Mouse (Mus musculus): ENCODE results near the gene Hspd1.
"Not testable (repeated sequence)": the region's sequence is repeated elsewhere in the genome, so short reads cannot be mapped to it uniquely, and the experiment has no call there.

Gene Hspd1

DNA sequence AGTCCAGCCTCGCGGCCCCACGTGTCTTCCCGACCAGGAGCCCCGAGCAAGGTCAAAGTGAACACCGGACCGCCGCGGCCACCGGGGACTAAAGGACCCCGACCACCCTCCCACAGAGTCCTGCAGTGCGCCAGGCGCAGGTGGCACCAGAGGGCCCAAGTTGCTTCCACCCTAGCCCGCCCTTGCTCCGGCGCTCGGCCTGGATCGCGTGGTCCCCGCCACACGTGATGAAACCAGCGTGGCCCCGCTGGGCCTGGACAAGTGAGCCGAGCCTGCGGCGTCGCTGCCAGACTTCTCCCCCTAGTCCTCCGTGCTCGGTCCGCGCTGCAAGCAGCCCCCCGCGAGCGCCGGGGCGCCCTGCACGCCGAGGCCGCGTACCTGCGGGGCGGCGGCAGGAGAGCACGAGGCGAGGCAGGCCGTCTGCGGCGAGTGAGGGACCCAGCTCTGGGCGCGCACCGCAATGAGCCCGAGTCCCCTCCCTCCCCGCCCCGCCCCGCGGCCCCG lies 590 bp downstream of the Hspd1 start:
- peak; percentile 85 for DNase-seq (ENCODE audit: low spot score)

DNA sequence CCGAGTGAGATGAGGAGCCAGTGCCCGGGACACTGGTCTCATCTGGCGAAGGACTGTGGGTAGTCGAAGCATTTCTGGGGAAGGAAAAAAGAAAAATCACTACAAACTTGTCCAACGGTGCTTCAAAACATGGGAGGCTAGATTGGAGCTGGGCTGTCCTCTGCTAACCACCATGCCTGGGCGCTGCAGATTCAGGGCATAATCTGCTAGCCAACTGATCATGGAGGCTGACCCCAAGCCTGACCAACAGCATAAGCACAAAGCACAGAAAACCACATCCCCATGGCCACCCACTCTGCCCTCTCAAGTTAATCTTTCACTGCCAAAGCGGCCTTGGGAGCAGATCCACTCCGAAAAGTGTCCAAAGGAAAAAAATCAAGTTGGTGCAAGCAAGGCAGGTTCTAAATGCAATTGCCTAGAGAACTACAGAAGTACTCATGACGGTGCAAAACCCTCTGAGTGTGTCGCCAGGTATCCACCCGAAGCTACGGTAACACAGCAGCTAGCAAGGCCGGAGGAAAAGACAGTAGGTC lies 1.1 kb downstream of the Hspd1 start:
- DNase-seq (ENCODE audit: low spot score), result no peak

DNA sequence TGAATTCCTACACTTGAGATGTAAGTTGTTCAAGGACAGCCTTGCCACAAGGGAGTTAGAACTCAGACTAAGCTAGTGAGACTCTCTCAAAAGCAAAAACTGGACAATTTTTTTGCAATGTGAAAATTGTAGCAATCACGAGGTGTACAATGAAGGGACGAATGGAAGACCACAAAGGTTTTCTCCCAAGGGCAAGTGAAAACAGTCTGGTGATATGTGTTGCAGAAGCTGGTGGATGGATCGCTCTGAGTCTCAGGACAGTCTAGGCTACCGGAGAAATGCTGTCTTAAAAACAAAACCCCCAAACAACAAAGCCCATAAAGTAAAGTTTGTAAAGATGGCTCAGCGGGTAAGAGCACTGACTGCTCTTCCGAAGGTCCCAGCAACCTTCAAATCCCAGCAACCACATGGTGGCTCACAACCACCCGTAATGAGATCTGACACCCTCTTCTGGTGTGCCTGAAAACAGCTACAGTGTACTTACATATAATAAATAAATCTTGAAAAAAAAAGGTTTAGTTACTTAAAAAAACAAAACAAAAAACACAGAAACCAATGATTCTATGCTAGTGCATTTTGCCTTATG lies 2.2 kb downstream of the Hspd1 start:
- no peak for DNase-seq (ENCODE audit: low spot score)

DNA sequence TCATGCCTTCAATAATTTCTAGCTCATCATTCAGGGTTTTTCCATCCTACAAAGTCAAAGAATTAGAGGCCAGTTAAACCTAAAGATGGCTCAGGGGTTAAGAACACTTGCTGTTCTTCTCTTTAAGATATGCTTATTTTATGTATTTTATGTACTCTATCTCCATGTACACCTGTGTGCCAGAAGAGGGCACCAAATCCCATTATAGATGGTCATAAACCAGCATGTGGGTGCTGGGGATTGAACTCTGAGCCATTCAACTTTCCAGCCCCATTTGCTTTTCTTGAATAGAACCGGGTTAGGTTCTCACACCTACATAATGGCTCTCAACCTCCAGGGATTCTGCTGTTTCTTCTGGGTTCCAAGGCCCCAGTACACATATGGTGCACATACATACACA lies 5.9 kb downstream of the Hspd1 start:
- no peak for DNase-seq (ENCODE audit: low spot score)

DNA sequence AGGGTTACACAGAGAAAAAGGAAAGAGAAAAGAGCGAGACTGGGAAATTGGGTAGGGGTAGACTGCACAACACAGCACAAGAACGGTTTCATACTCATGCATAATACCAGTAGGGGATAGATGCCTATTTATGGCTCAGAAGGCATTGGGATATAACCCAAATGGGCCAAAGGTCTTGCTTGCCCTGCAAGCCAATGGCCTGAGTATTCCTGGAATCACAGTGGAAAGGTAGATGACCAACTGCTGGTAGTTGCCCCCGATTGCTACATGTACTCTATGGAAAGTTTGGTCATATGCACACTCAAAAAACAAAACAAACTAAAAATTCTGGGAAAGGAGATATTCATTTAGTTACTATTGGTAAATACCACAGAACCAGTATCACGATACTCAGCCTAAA lies 8.4 kb downstream of the Hspd1 start:
- no peak for DNase-seq (ENCODE audit: low spot score)

DNA sequence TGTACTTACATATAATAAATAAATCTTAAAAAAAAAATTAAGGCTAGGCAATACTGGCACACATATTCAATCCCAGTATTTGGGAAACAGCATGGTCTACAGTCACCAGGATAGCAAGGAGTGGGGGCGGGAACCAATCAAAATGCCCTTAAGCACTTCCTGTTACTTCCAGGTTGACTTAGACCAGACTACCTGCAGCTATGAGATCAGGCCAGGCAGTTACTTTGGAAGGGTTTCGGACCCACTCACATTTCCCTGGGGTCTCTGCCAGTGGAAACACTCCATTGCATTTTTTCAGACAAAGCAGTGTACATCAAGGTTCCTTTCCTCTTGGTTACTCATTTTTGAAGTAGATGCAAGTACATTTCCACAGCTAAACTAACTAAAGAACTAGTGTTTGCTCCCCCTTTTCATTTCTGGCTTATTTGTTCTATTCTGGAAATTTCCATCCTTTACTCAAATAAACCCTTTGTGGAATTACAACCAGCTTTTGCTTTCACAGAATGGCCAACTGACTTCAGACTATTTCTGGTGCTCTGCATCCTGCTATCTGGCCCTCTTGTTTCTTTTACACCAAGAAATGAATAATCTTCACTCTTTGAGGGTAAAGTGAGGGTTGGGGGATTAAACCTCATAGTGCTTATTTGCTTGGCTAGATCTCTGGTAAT lies 11.1 kb downstream of the Hspd1 start:
- no peak for DNase-seq (ENCODE audit: low spot score)

DNA sequence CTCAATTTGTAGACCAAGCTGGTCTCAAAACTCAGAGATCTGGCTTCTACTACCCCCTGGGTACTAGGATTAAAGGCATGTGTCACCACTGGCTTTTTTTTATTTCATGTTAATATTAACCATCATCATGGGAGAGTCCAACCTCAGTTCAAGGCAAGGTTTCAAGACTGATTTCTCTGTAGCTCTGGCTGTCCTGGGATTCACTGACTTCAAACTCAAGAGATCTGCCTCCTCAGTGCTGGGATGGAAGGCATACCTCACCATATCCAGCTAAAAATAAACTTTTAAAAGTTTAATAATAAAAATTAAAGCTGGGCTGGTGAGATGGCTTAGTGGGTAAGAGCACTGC lies 11.7 kb downstream of the Hspd1 start:
- no peak for DNase-seq (ENCODE audit: low spot score)

DNA sequence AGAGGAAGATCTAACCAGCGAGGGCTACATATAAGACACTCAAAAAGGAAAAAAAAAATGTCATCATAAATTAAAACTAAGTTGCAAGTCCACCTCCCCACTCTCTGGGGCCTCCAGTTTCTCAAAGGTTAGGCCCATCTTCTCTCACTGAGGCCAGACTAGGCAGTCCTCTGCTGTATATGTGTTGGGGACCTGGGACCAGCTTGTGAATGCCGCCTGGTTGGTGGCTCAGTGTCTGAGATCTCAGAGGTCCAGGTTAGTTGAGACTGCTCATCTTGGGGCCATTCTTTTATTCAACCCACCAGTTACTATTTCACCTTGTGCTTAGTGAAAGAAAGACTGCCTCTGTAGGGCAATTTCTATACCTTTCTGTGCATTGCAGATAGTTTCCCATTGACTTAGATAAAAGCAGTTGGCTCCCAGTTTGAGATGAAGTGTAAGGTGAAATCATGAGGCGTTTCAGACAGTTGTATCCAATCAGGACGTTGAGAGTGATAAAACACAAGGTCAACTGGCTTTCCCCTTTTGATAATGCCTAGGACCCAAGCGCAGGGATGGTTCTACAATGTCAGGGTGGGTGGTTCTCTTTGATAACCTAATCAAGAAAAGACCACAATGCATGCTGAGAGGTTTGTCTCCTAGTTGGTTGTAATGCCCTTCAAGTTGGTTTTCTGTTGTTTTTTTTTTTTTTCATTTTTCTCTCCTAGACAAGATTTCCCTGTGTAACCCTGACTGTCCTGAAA lies 12.2 kb downstream of the Hspd1 start:
- no peak for DNase-seq (ENCODE audit: low spot score)

DNA sequence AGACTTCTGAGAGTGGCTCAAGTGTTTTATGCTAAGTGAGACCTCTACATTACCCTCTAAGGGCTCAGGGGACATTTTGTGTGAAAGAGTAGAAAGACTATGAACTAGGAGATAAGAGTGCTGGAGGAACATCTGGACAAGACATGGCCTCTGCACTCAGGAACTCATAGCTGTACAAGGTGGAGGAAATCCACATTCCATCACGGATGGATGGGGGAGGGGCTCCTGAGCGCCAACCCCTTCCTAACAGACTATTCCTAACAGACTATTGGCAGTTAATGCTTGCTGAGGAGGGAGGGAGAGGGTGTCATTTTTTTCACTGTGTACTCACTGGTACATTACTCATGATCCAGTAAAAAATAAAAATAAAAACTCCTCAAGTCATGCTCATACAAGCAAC lies 13.3 kb downstream of the Hspd1 start:
- no peak for DNase-seq (ENCODE audit: low spot score)

DNA sequence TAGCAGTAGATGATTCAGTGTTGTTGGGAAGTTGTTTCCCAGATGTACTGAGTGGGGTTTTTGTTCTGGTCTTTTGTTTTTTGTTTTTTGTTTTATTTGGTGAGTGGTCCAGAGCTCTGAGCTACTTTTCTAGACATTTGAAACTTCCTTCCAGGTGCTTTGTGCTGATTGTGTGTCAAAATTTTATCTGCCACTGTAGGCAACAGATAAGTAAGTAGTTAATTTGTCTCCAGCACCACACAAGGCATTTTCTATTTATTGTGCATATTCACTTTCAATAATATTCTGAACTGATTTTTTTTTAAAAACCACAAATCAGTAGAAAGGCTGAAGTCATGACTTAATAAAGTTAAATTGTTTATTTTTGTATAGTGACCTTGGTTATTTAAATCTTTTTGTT lies 15.7 kb downstream of the Hspd1 start:
- DNase-seq (ENCODE audit: low spot score), result not testable (repeated sequence)

DNA sequence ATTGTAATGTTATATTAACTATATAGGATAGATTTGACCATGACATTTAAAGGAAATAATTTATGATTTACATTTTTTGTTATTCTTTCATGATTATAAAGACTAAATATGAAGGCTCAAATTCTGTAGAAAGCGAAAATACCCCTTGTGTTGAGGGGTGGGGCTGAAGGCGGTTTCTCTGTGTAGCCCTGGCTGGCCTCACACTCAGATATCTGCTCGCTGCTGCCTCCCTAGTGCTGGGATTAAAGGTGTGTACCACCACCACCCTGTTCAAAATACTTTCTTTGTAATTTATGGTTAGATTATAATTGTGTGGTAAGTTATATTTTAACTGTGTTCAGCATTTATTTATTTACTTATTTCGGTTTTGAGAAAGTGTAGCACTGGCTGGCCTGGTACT lies 26.3 kb downstream of the Hspd1 start:
- DNase-seq (ENCODE audit: low spot score), result no peak

DNA sequence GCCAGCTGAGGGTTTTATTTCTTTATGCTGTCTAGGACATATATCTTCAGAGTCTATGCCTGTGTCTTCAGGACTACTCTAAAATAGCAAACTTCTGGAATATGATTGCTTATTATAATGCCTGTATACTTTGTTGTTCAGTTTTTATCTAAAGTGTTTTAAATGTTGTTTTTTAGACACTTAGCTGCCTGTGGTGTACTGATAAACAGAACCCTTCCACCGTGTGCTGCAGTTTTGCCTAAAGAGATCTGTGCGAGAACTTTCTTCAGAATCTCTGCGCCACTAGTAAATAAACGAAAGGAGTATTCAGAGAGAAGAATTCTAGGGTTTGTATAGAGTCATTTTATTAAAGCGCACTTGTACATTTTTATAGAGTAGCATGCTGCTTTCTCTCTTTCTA lies 26.9 kb downstream of the Hspd1 start:
- DNase-seq (ENCODE audit: low spot score), result no peak

DNA sequence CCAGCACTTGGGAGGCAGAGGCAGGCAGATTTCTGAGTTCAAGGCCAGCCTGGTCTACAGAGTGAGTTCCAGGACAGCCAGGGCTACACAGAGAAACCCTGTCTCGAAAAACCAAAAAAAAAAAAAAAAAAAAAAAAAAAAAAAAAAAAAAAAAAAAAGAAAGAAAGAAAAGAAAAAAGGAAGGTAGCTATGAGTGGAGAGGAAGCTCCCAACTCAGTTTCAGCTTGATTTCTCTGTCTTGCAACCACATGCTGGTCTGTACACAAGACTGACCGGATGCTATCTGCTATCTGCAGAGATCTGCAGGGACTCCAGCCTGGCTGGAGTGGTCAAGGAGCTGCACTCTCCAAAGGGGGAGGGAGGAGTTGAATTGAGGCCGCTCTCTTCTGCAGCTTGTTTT lies 29.7 kb downstream of the Hspd1 start:
- DNase-seq (ENCODE audit: low spot score), result not testable (repeated sequence)

DNA sequence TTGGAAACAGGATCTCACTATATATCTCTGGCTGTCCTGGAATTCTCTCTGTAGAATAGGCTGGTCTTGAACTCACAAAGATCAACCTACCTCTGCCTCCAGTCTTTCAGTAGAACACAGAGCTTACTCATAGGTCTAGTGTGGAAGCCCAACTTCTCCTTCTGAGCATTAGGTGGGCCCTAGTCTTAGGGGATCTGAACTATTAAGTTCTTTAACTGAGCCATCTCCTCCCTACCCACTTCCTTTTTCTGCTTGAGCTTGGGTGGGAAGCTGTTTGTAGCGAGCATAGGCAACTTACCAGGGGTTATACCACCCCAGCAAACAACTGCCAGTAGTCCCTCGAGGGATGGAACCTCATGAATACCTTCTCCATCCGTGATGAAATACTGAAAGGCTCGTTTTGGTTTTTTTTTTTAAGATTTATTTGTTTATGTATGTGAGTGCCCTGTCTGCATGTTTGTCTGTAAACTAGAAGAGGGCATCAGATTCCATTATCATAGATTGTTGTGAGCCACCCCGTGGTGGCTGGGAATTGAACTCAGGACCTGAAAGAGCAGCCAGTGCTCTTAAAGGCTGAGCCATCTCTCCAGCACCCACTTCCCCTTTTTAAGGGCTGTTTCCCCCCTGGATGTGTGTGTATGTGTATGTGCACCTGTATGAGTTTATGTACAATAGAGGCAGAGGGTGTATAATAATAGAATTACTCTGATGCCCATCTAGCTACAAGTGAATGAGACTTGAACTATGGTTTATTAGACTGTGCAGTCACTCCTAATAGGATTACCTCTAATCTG lies 32.5 kb downstream of the Hspd1 start:
- no peak for DNase-seq (ENCODE audit: low spot score)

DNA sequence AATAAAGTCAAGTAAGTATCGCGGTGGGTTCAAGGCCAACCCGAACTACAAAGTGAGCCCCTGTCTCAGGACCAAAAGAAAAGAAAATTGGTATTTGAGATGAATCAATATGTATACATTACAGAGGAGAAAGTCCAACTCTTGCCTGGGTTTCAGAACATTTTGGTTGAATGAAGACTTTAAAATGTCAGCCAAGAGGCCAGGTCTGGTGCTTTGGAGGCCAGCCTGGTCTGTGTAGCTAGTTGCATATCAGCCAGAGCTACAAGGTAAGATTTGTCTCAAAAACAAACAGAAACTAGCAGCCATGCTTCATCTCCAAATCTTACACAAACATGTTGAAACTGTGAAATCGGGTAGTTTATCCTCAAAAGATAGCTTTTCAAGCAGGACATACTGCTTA lies 34.4 kb downstream of the Hspd1 start:
- no peak for DNase-seq (ENCODE audit: low spot score)

DNA sequence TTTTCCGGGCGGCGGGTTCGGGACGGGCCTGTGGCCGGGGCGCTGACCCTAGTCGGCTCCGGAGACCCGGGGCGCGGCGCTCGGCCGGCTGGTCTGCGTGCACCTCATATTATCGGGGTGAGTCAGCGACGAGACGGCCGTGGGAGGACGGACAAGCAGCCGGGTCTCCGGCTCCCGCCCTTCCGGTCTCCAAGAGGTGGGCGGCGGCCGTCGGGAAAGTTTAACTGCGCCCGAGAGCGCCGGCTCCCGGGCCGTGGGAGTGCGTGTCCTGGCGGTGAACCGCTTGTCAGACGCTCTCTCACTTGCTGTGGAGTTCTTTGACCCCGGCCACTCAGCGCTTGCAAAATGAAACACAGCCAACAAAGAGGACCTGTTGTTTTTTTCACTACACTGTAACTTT lies 35.0 kb downstream of the Hspd1 start:
- peak; percentile 83 for DNase-seq (ENCODE audit: low spot score)

DNA sequence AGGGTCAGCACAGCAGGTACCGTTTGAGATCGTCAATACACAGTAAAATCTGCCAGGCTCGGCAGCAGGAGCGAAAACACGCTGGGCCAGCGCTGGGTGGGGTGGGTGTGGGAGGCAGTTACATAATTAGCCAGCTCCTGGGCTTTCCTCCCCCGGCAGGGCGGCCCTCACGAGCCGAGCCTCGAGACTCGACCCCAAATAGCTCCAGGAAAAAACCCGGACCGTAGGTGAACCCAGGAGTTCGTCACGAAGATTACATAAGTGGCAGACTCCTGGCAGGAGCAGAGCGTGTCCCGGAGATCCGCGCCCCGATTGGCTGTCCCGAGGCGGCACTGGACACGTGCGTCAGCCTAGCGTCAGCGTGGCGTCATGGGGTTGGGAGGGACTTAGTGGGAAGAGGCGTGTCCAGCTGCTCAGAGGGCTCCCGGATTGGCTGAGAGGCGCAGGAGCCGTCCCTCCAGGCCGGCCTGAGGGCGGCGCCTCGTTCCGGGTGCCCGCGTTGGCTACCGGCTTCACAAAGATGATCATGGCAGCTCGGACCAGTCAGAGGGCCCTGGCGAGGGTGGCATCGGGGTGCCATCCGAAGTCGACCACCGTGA lies 35.6 kb downstream of the Hspd1 start, which contains the start of gene Coq10b:
Coq10b (plus strand) TSS at position 416 of the 599 bp plus-strand sequence.
- peak; percentile 98 for DNase-seq (ENCODE audit: low spot score)

DNA sequence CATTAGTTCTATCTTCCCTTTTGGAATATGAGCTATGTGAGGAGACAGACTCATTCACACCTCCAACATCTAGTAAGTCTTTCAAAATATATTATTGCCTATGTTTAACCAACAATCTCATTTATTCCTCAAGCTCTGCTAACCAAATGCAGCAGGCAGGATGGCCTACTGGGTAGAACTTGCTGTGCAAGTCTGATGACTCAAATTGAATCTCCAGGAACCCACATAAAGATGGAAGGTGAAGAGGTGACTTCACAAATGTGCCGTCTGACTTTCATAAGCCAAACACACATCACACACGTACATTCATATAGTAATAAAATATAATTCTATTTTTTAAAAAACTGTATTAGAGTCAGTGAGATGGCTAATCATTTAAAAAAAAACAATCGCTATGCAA lies 36.4 kb downstream of the Hspd1 start:
- no peak for DNase-seq (ENCODE audit: low spot score)

DNA sequence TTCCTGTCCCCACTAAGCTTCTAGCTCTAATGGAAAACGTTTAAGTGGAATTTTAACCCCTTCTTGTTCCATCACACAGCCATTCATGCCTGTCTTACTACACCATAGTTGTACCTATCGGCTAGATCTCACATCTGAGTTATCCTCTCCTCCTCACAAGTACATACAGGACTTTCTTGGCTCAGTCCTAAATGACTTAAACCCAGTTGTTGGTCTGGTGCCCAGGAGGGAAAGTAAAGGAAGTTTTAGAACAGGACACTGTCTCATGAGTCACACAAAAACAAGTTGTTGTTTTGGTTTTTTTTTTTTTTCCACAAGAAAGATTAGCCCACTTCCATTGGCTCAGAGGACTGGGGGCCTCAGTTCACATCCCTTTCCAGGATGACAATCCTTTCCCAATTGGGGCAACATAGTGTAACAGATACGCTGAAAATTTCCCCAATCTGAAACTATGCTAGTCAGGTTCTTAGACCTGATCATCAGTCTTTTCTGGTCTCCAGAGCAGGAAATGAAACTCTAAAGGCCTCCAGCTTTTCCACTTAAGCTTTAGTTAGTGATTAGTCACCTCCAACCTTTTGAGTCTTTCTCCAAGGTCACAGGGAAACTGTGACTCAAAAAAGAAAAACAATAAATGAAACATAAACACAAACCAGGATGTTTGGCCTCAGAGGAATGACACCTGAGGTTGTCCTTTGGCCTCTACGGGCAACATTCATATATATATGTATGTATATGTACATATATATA lies 39.0 kb downstream of the Hspd1 start:
- no peak for DNase-seq (ENCODE audit: low spot score)

DNA sequence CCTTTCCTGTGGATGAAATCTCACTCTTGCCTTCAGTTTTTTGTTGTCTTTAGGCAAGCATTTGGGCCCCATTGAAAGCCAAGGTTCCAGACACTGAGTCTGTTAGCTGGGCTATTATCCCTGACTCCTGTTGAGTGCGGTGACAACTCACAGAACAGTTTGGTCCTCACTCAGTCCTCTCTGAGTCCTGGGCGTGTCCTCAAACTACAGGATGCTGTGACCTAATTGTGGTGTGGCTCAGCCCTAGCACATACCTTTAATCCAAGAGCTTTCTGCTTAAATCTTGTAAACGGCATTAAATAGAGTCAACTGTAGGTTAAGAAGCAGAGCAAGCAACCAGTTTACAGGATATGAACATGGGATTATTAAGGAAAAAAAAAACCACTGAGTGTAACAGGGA lies 44.9 kb downstream of the Hspd1 start:
- no peak for DNase-seq (ENCODE audit: low spot score)

DNA sequence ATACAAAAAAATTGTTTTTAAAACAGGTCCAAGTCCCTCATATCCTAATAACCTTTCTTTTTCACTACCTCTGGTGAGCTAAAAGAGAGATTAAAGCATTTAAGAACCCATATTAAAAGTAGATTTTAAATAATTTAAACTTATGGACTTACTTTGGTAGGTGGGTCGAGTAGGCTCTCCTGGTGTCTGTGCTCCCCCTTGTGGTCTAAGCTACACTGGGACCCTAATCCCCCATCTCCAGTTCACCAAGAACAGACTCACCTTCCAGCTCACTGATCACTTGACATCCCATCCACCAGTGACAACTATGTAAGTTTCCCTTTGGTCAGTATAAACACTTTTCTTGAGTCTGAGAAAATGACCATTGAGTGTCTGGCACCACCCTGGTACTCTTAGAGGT lies 45.8 kb downstream of the Hspd1 start:
- DNase-seq (ENCODE audit: low spot score), result no peak
